Mouse (Mus musculus) hindbrain, embryonic 14.5 days (tissue): ENCODE results near the gene Rpgrip1. TPM values are rescaled to one million over a fixed set of nuclear protein-coding genes. Genes with fewer than 3 reads are reported as not detected.

Source experiments
- ATAC-seq: fragments of 200-750 bp; cut with Nextera tagmentation; 2 replicates; pipeline ENCODE4 v1.8.0; 2017; ENCODE audit warnings: moderate number of reproducible peaks, mild to moderate bottlenecking, moderate TSS enrichment, moderate library complexity; ENCODE audit not compliant: low FRiP score
- DNase-seq: peaks from one replicate; pipeline ENCODE4 v3.0.0-alpha.2; 2015; ENCODE audit warnings: low spot score
- H3K27ac ChIP-seq: fragments of 300-500 bp; sonication (generic); 2 replicates; pipeline ENCODE4 v1.5.1; 2014; ENCODE audit warnings: mild to moderate bottlenecking, moderate library complexity
- H3K27me3 ChIP-seq: fragments of 300-500 bp; sonication (generic); 2 replicates; pipeline ENCODE4 v1.6.1; 2014; ENCODE audit warnings: mild to moderate bottlenecking, low read length, mixed read lengths; ENCODE audit not compliant: control insufficient read depth, insufficient read depth
- H3K36me3 ChIP-seq: fragments of 300-500 bp; sonication (generic); replicated peaks from 2 replicates; pipeline ENCODE4 v1.6.1; 2014; ENCODE audit not compliant: control insufficient read depth, insufficient read depth
- H3K4me1 ChIP-seq: fragments of 300-500 bp; sonication (generic); replicated peaks from 2 replicates; pipeline ENCODE4 v1.6.1; 2014; ENCODE audit warnings: antibody characterized with exemption, low read length, mixed read lengths; ENCODE audit not compliant: control insufficient read depth, insufficient read depth
- H3K4me2 ChIP-seq: fragments of 300-500 bp; sonication (generic); replicated peaks from 2 replicates; pipeline ENCODE4 v1.6.1; 2014; ENCODE audit warnings: mild to moderate bottlenecking, moderate library complexity
- H3K4me3 ChIP-seq: fragments of 300-500 bp; sonication (generic); replicated peaks from 2 replicates; pipeline ENCODE4 v1.5.1; 2014; ENCODE audit warnings: mild to moderate bottlenecking, low read length
- H3K9ac ChIP-seq: fragments of 300-500 bp; sonication (generic); 2 replicates; pipeline ENCODE4 v1.6.1; 2014
- H3K9me3 ChIP-seq: fragments of 300-500 bp; sonication (generic); 2 replicates; pipeline ENCODE4 v1.6.1; 2016; ENCODE audit warnings: low read length; ENCODE audit not compliant: control insufficient read depth
- WGBS: fragments of 180-500 bp; shearing (Covaris S2); extraction: QIAGEN DNeasy Blood & Tissue Kit; methylation state at CpG from one replicate; pipeline ENCODE4 v1.1.7; 2014; 5-methylcytosine and 5-hydroxymethylcytosine counted together
- polyA plus RNA-seq: library from polyadenylated mRNA; unstranded; fragments of >200 nt; fragmentation: Nextera tagmentation; extraction: Ambion mirVana; gene quantifications from 2 replicates; pipeline ENCODE4 v1.2.1, GENCODE M21; 2014

Gene Rpgrip1
- polyA plus RNA-seq, 1 experiment from 2014 or later: 41.6 TPM

DNA sequence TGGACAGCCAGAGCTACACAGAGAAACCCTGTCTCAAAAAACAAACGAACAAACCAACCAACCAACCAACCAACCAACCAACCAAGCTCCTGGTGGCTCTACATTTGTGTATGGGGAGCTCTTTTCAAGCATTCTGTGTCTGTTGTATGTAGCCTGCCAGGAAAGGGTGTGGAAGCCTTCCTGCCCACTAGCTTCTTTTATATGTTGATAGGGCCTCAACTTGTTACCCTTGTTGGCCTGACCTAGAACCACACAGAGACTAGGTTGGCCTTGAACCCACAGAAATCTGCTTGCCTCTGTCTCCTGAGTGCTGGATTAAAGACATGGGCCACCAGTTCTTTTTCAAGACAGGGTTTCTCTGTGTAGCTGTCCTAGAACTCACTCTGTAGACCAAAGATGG lies 3.6 kb downstream of the Rpgrip1 start:
- Histone ChIP-seq H3K4me2 (no peak overlapping the region), H3K9ac (no peak overlapping the region), H3K4me1 (0 out of 2 replicates have a peak, but pooled peaks cover 4% of the 10 kb centered on the region), H3K27me3 (no peaks in the 10 kb centered on the region), H3K9me3 (no peaks in the 10 kb centered on the region), H3K4me3 (no peak overlapping the region), H3K27ac (no peak overlapping the region), H3K36me3 (no peaks in the 10 kb centered on the region)
- 67% methylated on average over 1 of the region's 1 CpGs for WGBS
- DNase-seq: no peak
- no peak for ATAC-seq

DNA sequence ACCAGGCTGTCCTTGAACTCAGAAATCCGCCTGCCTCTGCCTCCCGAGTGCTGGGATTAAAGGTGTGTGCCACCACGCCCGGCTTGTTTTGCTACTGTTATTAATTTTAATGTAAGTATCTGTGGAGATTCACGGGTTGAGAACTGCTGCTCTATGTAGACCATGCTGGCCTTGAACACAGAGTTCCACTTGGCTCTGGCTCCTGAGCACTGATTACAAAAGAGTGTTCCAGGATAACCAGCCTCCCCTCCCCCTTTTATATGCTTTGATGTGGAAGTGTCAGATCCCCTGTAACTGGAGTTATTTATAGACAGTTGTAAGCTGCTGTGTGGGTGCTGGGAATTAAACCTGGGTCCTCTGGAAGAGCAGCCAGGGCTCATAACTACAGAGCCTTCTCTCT lies 6.7 kb downstream of the Rpgrip1 start:
- ATAC-seq (no peak), DNase-seq (no peak)
- H3K4me2 ChIP-seq: no peak overlapping the region
- H3K4me3 ChIP-seq: no peak overlapping the region
- no peaks in the 10 kb centered on the region for H3K36me3 ChIP-seq
- H3K4me1 ChIP-seq: 0 out of 2 replicates have a peak, but pooled peaks cover 4% of the 10 kb centered on the region
- H3K27me3 ChIP-seq: no peaks in the 10 kb centered on the region
- no peak overlapping the region for H3K27ac ChIP-seq
- 97% methylated on average over 5 of the region's 5 CpGs for WGBS
- no peak overlapping the region for H3K9ac ChIP-seq
- no peaks in the 10 kb centered on the region for H3K9me3 ChIP-seq

DNA sequence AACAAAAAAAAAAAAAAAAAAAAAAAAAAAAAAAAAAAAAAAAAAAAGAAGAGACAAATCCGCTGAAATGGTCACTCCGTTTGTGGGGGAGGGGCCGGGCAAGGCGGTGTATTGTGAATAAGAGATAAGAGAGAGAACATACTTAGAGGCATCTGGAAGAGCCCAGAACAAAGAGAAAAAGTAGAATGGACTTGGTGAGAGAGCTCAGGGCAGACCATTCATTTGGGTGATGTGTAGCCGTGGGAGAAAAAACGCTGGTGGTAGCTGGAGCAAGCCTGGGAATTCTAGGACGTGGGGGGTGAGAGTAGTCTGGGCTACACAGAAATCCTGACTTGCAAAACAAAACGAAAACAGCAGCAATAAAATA lies 7.9 kb downstream of the Rpgrip1 start:
- ATAC-seq (peak; percentile 15; the same call in 1 of the 2 replicates), DNase-seq (peak; percentile 44)
- 16% methylated on average over 8 of the region's 8 CpGs for WGBS
- Histone ChIP-seq H3K4me2 (peak overlapping the region; percentile 95), H3K4me3 (peak overlapping the region; percentile 52), H3K9ac (peak overlapping the region; percentile 69), H3K9me3 (no peaks in the 10 kb centered on the region), H3K27me3 (no peaks in the 10 kb centered on the region), H3K36me3 (no peaks in the 10 kb centered on the region), H3K4me1 (0 out of 2 replicates have a peak, but pooled peaks cover 4% of the 10 kb centered on the region), H3K27ac (peak overlapping the region; percentile 80)

DNA sequence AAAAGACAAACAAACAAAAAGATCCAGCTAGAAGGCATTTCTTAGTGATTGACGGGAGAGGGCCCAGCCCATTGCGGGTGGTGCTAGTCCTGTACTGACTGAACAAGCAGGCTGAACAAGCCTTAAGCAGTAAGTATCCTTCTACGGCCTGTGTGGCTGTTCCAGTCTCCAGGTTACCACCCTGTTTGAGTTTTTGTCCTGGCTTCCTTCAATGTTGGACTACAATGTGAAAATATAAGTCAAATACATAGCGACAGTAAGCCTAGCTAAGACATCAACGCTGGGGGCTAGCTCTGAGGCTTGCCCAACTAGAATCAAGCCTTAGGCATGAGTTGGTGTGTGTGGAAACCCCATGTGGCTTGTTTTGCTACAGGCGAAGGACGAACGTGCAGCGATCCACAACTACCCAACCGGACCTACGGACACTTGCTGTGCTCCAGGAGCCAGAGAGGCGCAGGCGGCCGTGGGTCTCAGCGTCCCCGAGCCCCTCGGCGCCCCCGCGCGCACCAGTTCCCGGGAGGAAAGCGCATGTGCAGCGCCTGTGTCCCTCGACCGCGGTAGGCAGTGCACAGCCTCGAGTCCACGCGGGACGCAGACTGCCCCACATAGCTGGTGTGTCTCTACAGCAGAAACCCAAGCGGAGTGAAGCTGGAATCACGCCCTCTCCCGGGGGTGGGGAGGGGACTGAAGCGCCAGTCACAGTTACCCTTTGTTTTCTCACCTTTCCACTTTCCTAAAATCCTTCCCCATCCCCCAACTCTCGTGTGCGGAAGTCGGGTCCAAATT lies 8.5 kb downstream of the Rpgrip1 start:
- Histone ChIP-seq H3K27ac (peak overlapping the region; percentile 80), H3K36me3 (no peaks in the 10 kb centered on the region), H3K4me1 (0 out of 2 replicates have a peak, but pooled peaks cover 4% of the 10 kb centered on the region), H3K4me2 (peak overlapping the region; percentile 95), H3K4me3 (peak overlapping the region; percentile 52), H3K27me3 (no peaks in the 10 kb centered on the region), H3K9me3 (no peaks in the 10 kb centered on the region), H3K9ac (peak overlapping the region; percentile 69)
- WGBS: 2% methylated on average over 38 of the region's 38 CpGs
- peak; percentile 86 for ATAC-seq
- DNase-seq: peak; percentile 65

DNA sequence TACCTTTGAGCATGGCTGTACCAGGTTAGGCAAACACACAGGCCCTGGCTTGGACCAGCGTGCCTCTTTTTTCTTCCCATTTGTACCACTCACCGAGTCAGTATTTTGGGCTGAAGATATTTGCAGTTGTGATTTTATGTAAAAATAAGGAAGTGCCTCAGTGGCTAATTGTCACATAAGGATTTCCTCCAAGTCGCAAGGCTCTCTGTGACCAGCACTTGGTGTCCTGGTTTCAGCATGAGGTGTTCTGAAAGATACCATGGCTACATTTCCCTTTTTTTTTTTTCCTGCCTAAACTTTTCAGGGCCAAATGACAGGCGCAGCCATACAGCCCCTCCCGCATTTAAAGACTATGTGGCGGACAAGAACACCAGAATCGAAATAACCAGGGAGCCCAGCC lies 9.7 kb downstream of the Rpgrip1 start:
- H3K4me2 ChIP-seq: peak overlapping the region; percentile 95
- DNase-seq (no peak), ATAC-seq (no peak)
- H3K36me3 ChIP-seq: no peaks in the 10 kb centered on the region
- H3K4me1 ChIP-seq: 0 out of 2 replicates have a peak, but pooled peaks cover 4% of the 10 kb centered on the region
- peak overlapping the region; percentile 69; the same call in 1 of the 2 replicates for H3K9ac ChIP-seq
- 0 out of 2 replicates have a peak overlapping the region, but pooled peaks have one; percentile 33 for H3K27ac ChIP-seq
- no peaks in the 10 kb centered on the region for H3K9me3 ChIP-seq
- no peaks in the 10 kb centered on the region for H3K27me3 ChIP-seq
- WGBS: 58% methylated on average over 7 of the region's 7 CpGs
- no peak overlapping the region for H3K4me3 ChIP-seq

DNA sequence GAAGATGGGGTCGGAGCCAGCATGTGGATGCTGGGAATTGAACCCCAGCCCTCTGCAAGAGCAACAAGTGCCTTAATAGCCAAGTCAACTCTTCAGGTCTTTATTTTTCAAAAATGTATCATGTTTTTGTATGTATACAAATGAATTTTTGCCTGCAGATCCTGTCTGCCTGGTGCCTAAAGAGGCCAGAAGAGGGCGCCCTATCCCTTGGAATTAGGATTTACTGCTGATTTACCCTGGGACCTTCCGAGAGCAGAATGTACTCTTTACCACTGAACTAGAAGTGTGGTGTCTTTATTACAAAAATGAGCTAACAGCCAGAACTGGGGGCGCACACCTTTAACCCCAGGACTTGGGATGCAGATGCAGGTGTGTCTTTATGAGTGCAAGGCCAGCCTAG lies 13.4 kb downstream of the Rpgrip1 start:
- WGBS: 27% methylated on average over 4 of the region's 4 CpGs
- Histone ChIP-seq H3K9me3 (no peaks in the 10 kb centered on the region), H3K4me3 (no peak overlapping the region), H3K27me3 (no peaks in the 10 kb centered on the region), H3K4me2 (no peak overlapping the region), H3K36me3 (no peaks in the 10 kb centered on the region), H3K4me1 (no peaks in the 10 kb centered on the region), H3K9ac (no peak overlapping the region), H3K27ac (no peak overlapping the region)
- ATAC-seq (0 out of 2 replicates have a peak, but pooled peaks have one; percentile 32), DNase-seq (peak; percentile 78)

DNA sequence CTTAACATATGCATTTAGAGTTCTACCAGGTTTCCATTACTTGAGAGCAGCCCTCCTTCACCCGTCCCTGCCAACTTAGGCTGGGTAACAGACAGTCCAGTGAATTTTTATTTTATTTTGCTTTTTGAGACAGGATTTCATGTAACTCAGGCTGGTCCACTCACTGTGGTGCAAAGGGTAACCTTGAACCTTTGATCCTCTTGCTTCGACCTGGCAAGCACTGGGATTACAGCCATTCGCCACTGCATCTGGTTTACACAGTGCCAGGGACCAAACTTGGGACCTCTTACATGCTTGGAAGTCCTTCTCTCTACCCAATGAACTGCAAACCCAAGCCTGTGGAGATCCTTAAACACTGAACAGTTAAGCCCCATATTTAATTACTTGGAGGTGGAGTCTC lies 14.1 kb downstream of the Rpgrip1 start:
- Histone ChIP-seq H3K4me1 (no peaks in the 10 kb centered on the region), H3K36me3 (no peaks in the 10 kb centered on the region), H3K4me2 (no peak overlapping the region), H3K9ac (no peak overlapping the region), H3K9me3 (no peaks in the 10 kb centered on the region), H3K27me3 (no peaks in the 10 kb centered on the region), H3K27ac (no peak overlapping the region), H3K4me3 (no peak overlapping the region)
- no peak for ATAC-seq
- DNase-seq: no peak
- 93% methylated on average over 3 of the region's 3 CpGs for WGBS

DNA sequence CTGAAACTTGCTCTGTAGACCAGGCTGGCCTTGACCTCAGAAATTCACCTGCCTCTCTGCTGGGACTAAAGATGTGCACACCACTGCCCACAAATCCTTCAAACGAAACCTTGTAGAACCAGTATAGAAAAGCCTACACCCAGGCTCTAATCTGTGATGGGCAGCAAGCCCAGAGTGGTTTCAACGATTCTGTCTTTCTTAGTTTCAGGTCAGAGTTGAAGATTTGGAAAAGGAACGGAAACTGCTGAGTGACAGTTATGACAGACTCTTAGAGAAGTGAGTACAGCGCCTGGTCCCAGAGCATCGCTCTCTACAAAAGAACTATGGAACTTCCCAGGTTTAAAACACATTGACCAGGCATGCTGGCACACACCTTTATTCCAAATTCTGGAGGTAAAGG lies 23.1 kb downstream of the Rpgrip1 start:
- no peak for DNase-seq
- Histone ChIP-seq H3K4me1 (no peaks in the 10 kb centered on the region), H3K9me3 (no peaks in the 10 kb centered on the region), H3K4me2 (no peak overlapping the region), H3K27me3 (no peaks in the 10 kb centered on the region), H3K4me3 (no peak overlapping the region), H3K27ac (no peak overlapping the region), H3K9ac (no peak overlapping the region), H3K36me3 (no peaks in the 10 kb centered on the region)
- WGBS: 86% methylated on average over 5 of the region's 5 CpGs
- ATAC-seq: no peak

DNA sequence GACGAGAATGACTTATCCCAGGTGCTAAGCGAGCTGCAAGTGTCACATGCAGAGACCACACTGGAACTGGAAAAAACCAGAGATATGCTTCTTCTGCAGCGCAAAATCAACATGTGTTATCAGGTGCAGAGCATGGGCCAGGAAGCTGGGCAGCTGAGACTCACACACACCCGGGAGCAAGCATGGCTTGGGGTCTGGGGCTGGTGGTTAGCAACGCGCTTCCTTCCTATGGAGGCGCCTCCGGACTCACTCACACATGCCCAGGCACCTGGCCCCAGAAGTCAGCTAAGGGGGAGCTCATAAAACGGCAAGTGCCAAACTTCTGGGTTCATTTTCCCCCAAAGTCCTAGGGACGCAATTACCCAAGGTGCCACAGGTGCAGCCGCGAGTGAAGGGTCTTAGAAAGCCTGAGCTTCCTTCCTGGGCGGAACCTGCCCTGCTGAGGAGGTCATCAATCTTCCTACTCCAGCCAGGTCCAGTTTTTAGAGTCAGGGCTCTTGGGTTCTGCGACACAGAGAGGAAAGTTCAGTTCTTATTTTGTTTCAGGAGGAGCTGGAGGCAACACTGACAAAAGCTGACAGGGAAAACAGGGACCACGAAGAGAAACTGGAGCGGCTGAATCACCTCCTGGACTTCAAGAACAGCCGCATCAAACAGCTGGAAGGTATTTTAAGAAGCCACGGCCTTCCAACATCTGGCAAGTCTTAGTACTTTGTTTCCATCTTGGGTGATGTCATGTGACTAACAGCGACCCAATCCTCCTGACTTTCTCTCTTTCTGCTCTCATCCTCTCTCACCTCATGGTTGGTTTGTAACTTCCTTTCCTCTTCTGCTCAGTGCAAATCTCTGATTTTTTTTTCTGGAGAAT lies 30.3 kb downstream of the Rpgrip1 start:
- 71% methylated on average over 19 of the region's 19 CpGs for WGBS
- DNase-seq (no peak), ATAC-seq (no peak)
- Histone ChIP-seq H3K9me3 (no peaks in the 10 kb centered on the region), H3K27ac (no peak overlapping the region), H3K4me2 (no peak overlapping the region), H3K4me3 (no peak overlapping the region), H3K4me1 (no peaks in the 10 kb centered on the region), H3K27me3 (no peaks in the 10 kb centered on the region), H3K36me3 (no peaks in the 10 kb centered on the region), H3K9ac (no peak overlapping the region)
